Mouse (Mus musculus): ENCODE results near the gene Emx1. TPM values are rescaled to one million over a fixed set of nuclear protein-coding genes. Genes with fewer than 3 reads are reported as not detected.

Emx1 gene
- polyA plus RNA-seq, 1 experiment from 2014 or later, result 0.21 TPM

GRCm38 (mm10) chr6:85232045-85232444 lies 44.8 kb downstream of the Emx1 start:
- no peak overlapping the region for H3K4me3 ChIP-seq (replicated peaks)
- peaks cover 17% of the 10 kb centered on the region for H3K4me1 ChIP-seq
- ATAC-seq (ENCODE audit: insufficient number of reproducible peaks, low FRiP score, low TSS enrichment, low read depth), result no peak
- no peaks in the 10 kb centered on the region; the same call in 1 of the 2 replicates for H3K27me3 ChIP-seq
- H3K27ac ChIP-seq (replicated peaks), result no peak overlapping the region
- 47% methylated on average over 4 of the region's 4 CpGs for WGBS
- H3K4me2 ChIP-seq (replicated peaks), result no peak overlapping the region
- H3K9me3 ChIP-seq (replicated peaks), result no peaks in the 10 kb centered on the region
- H3K36me3 ChIP-seq, result no peaks in the 10 kb centered on the region
- no peak overlapping the region for H3K9ac ChIP-seq

- Histone ChIP-seq H3K9ac (no peak overlapping the region), H3K36me3 (no peaks in the 10 kb centered on the region), H3K27me3 (no peaks in the 10 kb centered on the region; the same call in 1 of the 2 replicates), H3K27ac (replicated peaks) (no peak overlapping the region), H3K4me2 (replicated peaks) (no peak overlapping the region), H3K4me1 (peaks cover 17% of the 10 kb centered on the region), H3K9me3 (replicated peaks) (no peaks in the 10 kb centered on the region), H3K4me3 (replicated peaks) (no peak overlapping the region)
- ATAC-seq (ENCODE audit: insufficient number of reproducible peaks, low FRiP score, low TSS enrichment, low read depth), result no peak
- WGBS, result 35% methylated on average over 7 of the region's 7 CpGs
These were observed 45.8 kb downstream of the Emx1 start for GRCm38 (mm10) chr6:85232836-85233623.

GRCm38 (mm10) chr6:85234796-85235195 lies 47.6 kb downstream of the Emx1 start:
- Histone ChIP-seq H3K27me3 (no peaks in the 10 kb centered on the region; the same call in 1 of the 2 replicates), H3K9ac (no peak overlapping the region), H3K9me3 (replicated peaks) (no peaks in the 10 kb centered on the region), H3K27ac (replicated peaks) (no peak overlapping the region), H3K4me2 (replicated peaks) (no peak overlapping the region), H3K4me1 (peaks cover 17% of the 10 kb centered on the region), H3K36me3 (no peaks in the 10 kb centered on the region), H3K4me3 (replicated peaks) (no peak overlapping the region)
- no peak for ATAC-seq (ENCODE audit: insufficient number of reproducible peaks, low FRiP score, low TSS enrichment, low read depth)
- WGBS, result 28% methylated on average over 5 of the region's 5 CpGs

GRCm38 (mm10) chr6:85237001-85237400 lies 49.8 kb downstream of the Emx1 start:
- 30% methylated on average over 5 of the region's 5 CpGs for WGBS
- no peak overlapping the region for H3K4me3 ChIP-seq (replicated peaks)
- no peak overlapping the region for H3K27ac ChIP-seq (replicated peaks)
- H3K9me3 ChIP-seq (replicated peaks), result no peaks in the 10 kb centered on the region
- ATAC-seq (ENCODE audit: insufficient number of reproducible peaks, low FRiP score, low TSS enrichment, low read depth), result no peak
- H3K27me3 ChIP-seq, result no peaks in the 10 kb centered on the region
- no peaks in the 10 kb centered on the region for H3K36me3 ChIP-seq
- no peak overlapping the region for H3K4me2 ChIP-seq (replicated peaks)
- H3K9ac ChIP-seq, result no peak overlapping the region
- peaks cover 14% of the 10 kb centered on the region for H3K4me1 ChIP-seq

GRCm38 (mm10) chr6:85237595-85238337 lies 50.5 kb downstream of the Emx1 start:
- H3K4me1 ChIP-seq, result peaks cover 14% of the 10 kb centered on the region
- H3K9me3 ChIP-seq (replicated peaks), result no peaks in the 10 kb centered on the region
- 50% methylated on average over 10 of the region's 10 CpGs for WGBS
- H3K4me3 ChIP-seq (replicated peaks), result no peak overlapping the region
- H3K27me3 ChIP-seq, result no peaks in the 10 kb centered on the region
- H3K27ac ChIP-seq (replicated peaks), result no peak overlapping the region
- no peak overlapping the region for H3K4me2 ChIP-seq (replicated peaks)
- no peak overlapping the region for H3K9ac ChIP-seq
- H3K36me3 ChIP-seq, result no peaks in the 10 kb centered on the region
- no peak for ATAC-seq (ENCODE audit: insufficient number of reproducible peaks, low FRiP score, low TSS enrichment, low read depth)

GRCm38 (mm10) chr6:85239044-85239489 lies 51.8 kb downstream of the Emx1 start:
- no peaks in the 10 kb centered on the region for H3K36me3 ChIP-seq
- peak overlapping the region; percentile 35; the same call in 1 of the 2 replicates for H3K4me2 ChIP-seq (replicated peaks)
- H3K27me3 ChIP-seq, result no peaks in the 10 kb centered on the region
- H3K9me3 ChIP-seq (replicated peaks), result no peaks in the 10 kb centered on the region
- WGBS, result 18% methylated on average over 4 of the region's 4 CpGs
- H3K4me1 ChIP-seq, result peaks cover 14% of the 10 kb centered on the region
- H3K4me3 ChIP-seq (replicated peaks), result no peak overlapping the region
- ATAC-seq (ENCODE audit: insufficient number of reproducible peaks, low FRiP score, low TSS enrichment, low read depth), result no peak
- no peak overlapping the region for H3K27ac ChIP-seq (replicated peaks)
- H3K9ac ChIP-seq, result no peak overlapping the region

- no peaks in the 10 kb centered on the region for H3K27me3 ChIP-seq
- H3K4me1 ChIP-seq, result no peaks in the 10 kb centered on the region; the same call in 1 of the 2 replicates
- H3K9ac ChIP-seq, result no peak overlapping the region
- no peaks in the 10 kb centered on the region for H3K36me3 ChIP-seq
- no peaks in the 10 kb centered on the region for H3K9me3 ChIP-seq (replicated peaks)
- ATAC-seq (ENCODE audit: insufficient number of reproducible peaks, low FRiP score, low TSS enrichment, low read depth), result no peak
- H3K27ac ChIP-seq (replicated peaks), result no peak overlapping the region
- no peak overlapping the region for H3K4me2 ChIP-seq (replicated peaks)
- WGBS, result 78% methylated on average over 9 of the region's 9 CpGs
- H3K4me3 ChIP-seq (replicated peaks), result no peak overlapping the region
These were observed 62.6 kb downstream of the Emx1 start for GRCm38 (mm10) chr6:85249821-85250220.

- WGBS, result 36% methylated on average over 6 of the region's 6 CpGs
- Histone ChIP-seq H3K4me3 (replicated peaks) (no peak overlapping the region), H3K36me3 (no peaks in the 10 kb centered on the region), H3K9me3 (replicated peaks) (no peaks in the 10 kb centered on the region), H3K4me1 (no peaks in the 10 kb centered on the region; the same call in 1 of the 2 replicates), H3K9ac (no peak overlapping the region), H3K27ac (replicated peaks) (no peak overlapping the region), H3K4me2 (replicated peaks) (no peak overlapping the region), H3K27me3 (no peaks in the 10 kb centered on the region)
- no peak for ATAC-seq (ENCODE audit: insufficient number of reproducible peaks, low FRiP score, low TSS enrichment, low read depth)
These were observed 63.6 kb downstream of the Emx1 start for GRCm38 (mm10) chr6:85250811-85251241.

GRCm38 (mm10) chr6:85252251-85253058 lies 65.2 kb downstream of the Emx1 start:
- ATAC-seq (ENCODE audit: insufficient number of reproducible peaks, low FRiP score, low TSS enrichment, low read depth), result no peak
- no peaks in the 10 kb centered on the region for H3K27me3 ChIP-seq
- no peaks in the 10 kb centered on the region; the same call in 1 of the 2 replicates for H3K4me1 ChIP-seq
- no peak overlapping the region for H3K4me2 ChIP-seq (replicated peaks)
- no peaks in the 10 kb centered on the region for H3K36me3 ChIP-seq
- no peak overlapping the region for H3K4me3 ChIP-seq (replicated peaks)
- 81% methylated on average over 17 of the region's 17 CpGs for WGBS
- H3K9ac ChIP-seq, result no peak overlapping the region
- no peaks in the 10 kb centered on the region for H3K9me3 ChIP-seq (replicated peaks)
- no peak overlapping the region for H3K27ac ChIP-seq (replicated peaks)

- Histone ChIP-seq H3K27me3 (no peaks in the 10 kb centered on the region), H3K4me2 (replicated peaks) (no peak overlapping the region), H3K9ac (no peak overlapping the region), H3K36me3 (no peaks in the 10 kb centered on the region), H3K27ac (replicated peaks) (no peak overlapping the region), H3K4me1 (no peaks in the 10 kb centered on the region; the same call in 1 of the 2 replicates), H3K4me3 (replicated peaks) (no peak overlapping the region), H3K9me3 (replicated peaks) (no peaks in the 10 kb centered on the region)
- 75% methylated on average over 3 of the region's 3 CpGs for WGBS
- no peak for ATAC-seq (ENCODE audit: insufficient number of reproducible peaks, low FRiP score, low TSS enrichment, low read depth)
These were observed 66.0 kb downstream of the Emx1 start for GRCm38 (mm10) chr6:85253275-85253674.

Measured in embryonic facial prominence, embryonic 15.5 days (tissue).